In the genomic region with DNA sequence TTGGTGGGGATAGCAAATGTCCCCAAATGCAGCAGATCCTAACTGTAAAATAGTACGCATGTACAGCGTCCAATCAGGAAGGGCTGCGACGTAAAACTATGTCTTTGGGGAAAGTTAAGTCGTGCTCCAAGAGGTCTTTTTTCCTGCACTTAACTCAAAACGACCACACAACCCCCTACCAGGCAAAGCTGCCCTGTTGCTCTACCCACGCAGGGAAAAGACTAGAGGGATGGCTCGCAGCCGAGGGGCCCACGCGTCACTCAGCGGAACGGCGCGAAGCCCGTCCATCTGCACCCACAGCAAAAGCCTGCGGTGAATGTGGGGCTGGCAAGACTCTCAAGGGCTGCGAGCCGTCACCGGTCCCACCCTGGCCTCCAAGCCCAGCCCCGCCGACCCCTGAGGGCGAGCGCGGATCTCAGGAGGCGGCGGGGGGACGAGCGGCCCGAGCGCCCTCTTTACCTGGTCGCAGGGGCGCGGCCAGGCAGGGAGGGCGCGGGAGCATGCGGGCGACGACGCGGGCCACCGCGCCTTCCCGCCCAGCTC, we compare ENCODE assay signal across 8 mouse cellular contexts. TPM values are rescaled to one million over a fixed set of nuclear protein-coding genes. Genes with fewer than 3 reads are reported as not detected.
A peak's percentile ranks its signal among the peaks of the same experiment; 100 is the strongest.
DNase-seq lines count a peak whose midpoint lies in the region; ATAC-seq and TF ChIP-seq lines count a peak whose summit lies in the region.

No protein-coding gene starts in this region.

- H3K79me2 ChIP-seq in heart, adult 2 months (replicated peaks; ENCODE audit: control insufficient read depth, insufficient read depth, low read length), result peaks cover 1% of the 10 kb centered on the region; the same call in 1 of the 2 replicates

- H3K9me3 ChIP-seq in heart, postnatal 0 days (replicated peaks; ENCODE audit: control insufficient read depth, low read length), result no peaks in the 10 kb centered on the region
- no peaks in the 10 kb centered on the region for H3K9me3 ChIP-seq in midbrain, postnatal 0 days (ENCODE audit: low read length)

- peak overlapping the region; percentile 96 for H3K4me2 ChIP-seq in heart, postnatal 0 days (ENCODE audit: low read depth, low read length)
- peak overlapping the region; percentile 79 for H3K4me2 ChIP-seq in midbrain, postnatal 0 days (ENCODE audit: low read depth, low read length, poor library complexity, severe bottlenecking)

- no peak for TF ChIP-seq EP300 in heart, adult 2 months (IDR thresholded peaks at IDR 0.05; ENCODE audit: insufficient read depth, low read depth, low read length)
- no peak for TF ChIP-seq EP300 in heart, postnatal 0 days (IDR thresholded peaks at IDR 0.05; ENCODE audit: low read depth)

- H3K27ac ChIP-seq in heart, adult 2 months, result peak overlapping the region; percentile 95
- H3K27ac ChIP-seq in heart, postnatal 0 days (ENCODE audit: low read depth), result peak overlapping the region; percentile 93
- H3K27ac ChIP-seq in midbrain, postnatal 0 days (ENCODE audit: low read depth, low read length), result peak overlapping the region; percentile 94

- peak overlapping the region; percentile 62 for H3K4me3 ChIP-seq in heart, adult 2 months
- peak overlapping the region; percentile 100 for H3K4me3 ChIP-seq in heart, postnatal 0 days (ENCODE audit: low read depth, low read length)
- peak overlapping the region; percentile 99 for H3K4me3 ChIP-seq in midbrain, postnatal 0 days (ENCODE audit: low read depth, low read length)

- H3K9ac ChIP-seq in heart, adult 2 months (ENCODE audit: low read depth, low read length), result peak overlapping the region; percentile 80
- H3K9ac ChIP-seq in heart, postnatal 0 days (replicated peaks; ENCODE audit: low read depth, low read length), result peak overlapping the region; percentile 90
- peak overlapping the region; percentile 90 for H3K9ac ChIP-seq in midbrain, postnatal 0 days (replicated peaks; ENCODE audit: low read length, poor library complexity, severe bottlenecking)

- TF ChIP-seq CTCF in heart, adult 2 months (IDR thresholded peaks at IDR 0.05), result no peak
- TF ChIP-seq CTCF in heart, postnatal 0 days (IDR thresholded peaks at IDR 0.05; ENCODE audit: low read depth), result no peak
- no peak for TF ChIP-seq CTCF in midbrain, postnatal 0 days (IDR thresholded peaks at IDR 0.05)

- WGBS in heart, adult 2 months, result under 1% methylated on average over 44 of the region's 44 CpGs
- WGBS in heart, postnatal 0 days, result under 1% methylated on average over 43 of the region's 44 CpGs
- under 1% methylated on average over 42 of the region's 44 CpGs for WGBS in midbrain, postnatal 0 days

- TF ChIP-seq POLR2A in heart, adult 2 months (IDR thresholded peaks at IDR 0.05; ENCODE audit: insufficient read depth, low read depth, low read length), result no peak

- no peak for DNase-seq in heart, adult 2 months
- no peak for DNase-seq in heart, adult 8-10 months (ENCODE audit: low spot score)
- peak; percentile 50 for DNase-seq in c-Kit-positive CD71-positive TER-119-positive erythroid progenitor cells, embryonic 14.5 days (ENCODE audit: low spot score)
- DNase-seq in heart, postnatal 0 days (ENCODE audit: low spot score), result peak; percentile 20
- peak; percentile 74 to 81 for DNase-seq in left cerebral cortex, postnatal 36 days (ENCODE audit: low spot score in 2 of 2)
- peak; percentile 48 for DNase-seq in midbrain, postnatal 0 days (ENCODE audit: low spot score)
- DNase-seq in adrenal gland, adult 2 months, result no peak

- H3K36me3 ChIP-seq in heart, adult 2 months (ENCODE audit: control insufficient read depth, insufficient read depth, low read length), result peaks cover 2% of the 10 kb centered on the region
- no peaks in the 10 kb centered on the region for H3K36me3 ChIP-seq in heart, postnatal 0 days (replicated peaks; ENCODE audit: control insufficient read depth, insufficient read depth, low read length)
- no peaks in the 10 kb centered on the region for H3K36me3 ChIP-seq in midbrain, postnatal 0 days (ENCODE audit: insufficient read depth, low read length)

- H3K4me1 ChIP-seq in heart, adult 2 months (ENCODE audit: control insufficient read depth, insufficient read depth, low read length), result no peaks in the 10 kb centered on the region; the same call in none of the 2 replicates
- H3K4me1 ChIP-seq in heart, postnatal 0 days (ENCODE audit: control insufficient read depth, insufficient read depth), result peaks cover 13% of the 10 kb centered on the region
- H3K4me1 ChIP-seq in midbrain, postnatal 0 days (ENCODE audit: insufficient read depth, low read length), result peaks cover 7% of the 10 kb centered on the region; the same call in 1 of the 2 replicates

- no peaks in the 10 kb centered on the region for H3K27me3 ChIP-seq in heart, adult 2 months (ENCODE audit: control insufficient read depth, insufficient read depth, low read length)
- H3K27me3 ChIP-seq in heart, postnatal 0 days (ENCODE audit: control insufficient read depth, insufficient read depth, low read length), result no peaks in the 10 kb centered on the region
- H3K27me3 ChIP-seq in midbrain, postnatal 0 days (ENCODE audit: insufficient read depth, low read length), result no peaks in the 10 kb centered on the region

- peak; percentile 56 for ATAC-seq in CD4-positive, CD25-positive, alpha-beta regulatory T cell, adult 4 months
- peak; percentile 65 for ATAC-seq in heart, postnatal 0 days (ENCODE audit: insufficient read depth, low read depth)
- ATAC-seq in midbrain, postnatal 0 days (ENCODE audit: low FRiP score), result peak; percentile 77

- intact Hi-C loops in heart, adult 2 months (cut with DNase I), result loop anchor here (5.0 kb wide), 2 partner anchors 344 to 409 kb away; a partner anchor contains a TSS
- intact Hi-C loops in left cerebral cortex, postnatal 36 days (cut with DNase I), result loop anchor here (5.0 kb wide), 1 partner anchor 344 kb away; no protein-coding TSS in a partner anchor

RNA-seq across cellular contexts. Expression of a gene that starts 0.4 kb away (rescaled TPM):
- total RNA-seq in heart, adult 2 months (2021), result 1 to 10 TPM; 6.8 to 8.5 TPM
- 4.6 and 8.5 TPM in 2 replicates for polyA plus RNA-seq in heart, adult 2 months (2012; rRNA removed)
- 1 to 10 TPM; 7.8 to 8.7 (median 8.4) TPM for total RNA-seq in heart, adult 8-10 months (2022)
- polyA plus RNA-seq in CD4-positive, CD25-positive, alpha-beta regulatory T cell, adult 4 months (2017; shearing (Covaris generic)), result 10 to 100 TPM; 19.8 to 21.9 TPM
- total RNA-seq in heart, postnatal 0 days (2014; rRNA removed; ENCODE audit: low replicate concordance), result 4.2 and 6.5 TPM in 2 replicates
- polyA plus RNA-seq in heart, postnatal 0 days (2015; fragmentation: Nextera tagmentation; extraction: Ambion mirVana), result 10.1 and 11.4 TPM in 2 replicates
- 10 to 100 TPM; 11.3 to 12.7 TPM for total RNA-seq in left cerebral cortex, postnatal 36 days (2021)
- 9.0 and 15.4 TPM in 2 replicates for total RNA-seq in midbrain, postnatal 0 days (2014; rRNA removed)
- 11.3 and 12.0 TPM in 2 replicates for polyA plus RNA-seq in midbrain, postnatal 0 days (2015; fragmentation: Nextera tagmentation; extraction: Ambion mirVana)
- 10 to 100 TPM; 10.5 to 13.2 TPM for total RNA-seq in adrenal gland, adult 2 months (2021)
- 1.2 and 2.1 TPM in 2 replicates for polyA plus RNA-seq in adrenal gland, adult 2 months (2012; rRNA removed)

RNA-seq across cellular contexts. Expression of a gene that starts 0.6 kb away (rescaled TPM):
- 1 to 10 TPM; 2.6 to 2.9 TPM for total RNA-seq in heart, adult 2 months (2021)
- polyA plus RNA-seq in heart, adult 2 months (2012; rRNA removed), result 0.72 and 1.4 TPM in 2 replicates
- total RNA-seq in heart, adult 8-10 months (2022), result 1 to 10 TPM; 2.8 to 3.5 (median 3.2) TPM
- 1 to 10 TPM; 2.1 to 3.8 TPM for polyA plus RNA-seq in CD4-positive, CD25-positive, alpha-beta regulatory T cell, adult 4 months (2017; shearing (Covaris generic))
- total RNA-seq in heart, postnatal 0 days (2014; rRNA removed; ENCODE audit: low replicate concordance), result 4.4 and 7.5 TPM in 2 replicates
- 1.2 TPM in 2 replicates for polyA plus RNA-seq in heart, postnatal 0 days (2015; fragmentation: Nextera tagmentation; extraction: Ambion mirVana)
- 1 to 10 TPM; 8.7 to 9.6 TPM for total RNA-seq in left cerebral cortex, postnatal 36 days (2021)
- total RNA-seq in midbrain, postnatal 0 days (2014; rRNA removed), result 10.8 and 15.3 TPM in 2 replicates
- 1.5 and 2.6 TPM in 2 replicates for polyA plus RNA-seq in midbrain, postnatal 0 days (2015; fragmentation: Nextera tagmentation; extraction: Ambion mirVana)
- total RNA-seq in adrenal gland, adult 2 months (2021), result 10 to 100 TPM; 10.4 to 10.6 TPM
- polyA plus RNA-seq in adrenal gland, adult 2 months (2012; rRNA removed), result 3.0 and 3.8 TPM in 2 replicates

Comparison
In these comparisons a context has a peak if more than half of its experiments do, and no peak if none do; other contexts are left out.
1. DNase-seq: peak in c-Kit-positive CD71-positive TER-119-positive erythroid progenitor cells, embryonic 14.5 days (single experiment), heart, postnatal 0 days (single experiment), left cerebral cortex, postnatal 36 days (2 of 2) and midbrain, postnatal 0 days (single experiment); none in heart, adult 2 months (0 of 2), heart, adult 8-10 months (single experiment) and adrenal gland, adult 2 months (single experiment).
2. Peak in every context shown above with its lines, with median percentiles within 50 percentile points of each other: H3K27ac ChIP-seq, H3K4me3 ChIP-seq, H3K9ac ChIP-seq and ATAC-seq.